Mouse (Mus musculus): ENCODE data around the gene Dab2. TPM values are rescaled to one million over a fixed set of nuclear protein-coding genes. Genes with fewer than 3 reads are reported as not detected.

The Dab2 gene
- total and polyA plus RNA-seq, 2 experiments: 7.9 to 8.1 TPM

- H3K27ac ChIP-seq (replicated peaks; ENCODE audit: insufficient read depth, low read depth, low read length): no peak overlapping the region
- no peak overlapping the region for H3K9ac ChIP-seq (ENCODE audit: low read depth, low read length)
- DNase-seq (ENCODE audit: extremely low read depth, low read depth, low spot score): peak; percentile 47
- no peak for TF ChIP-seq POLR2A (IDR thresholded peaks at IDR 0.05; ENCODE audit: extremely low read depth, insufficient read depth, low read length)
- TF ChIP-seq CTCF (IDR thresholded peaks at IDR 0.05; ENCODE audit: low read depth, low read length): no peak
- H3K27me3 ChIP-seq (ENCODE audit: control insufficient read depth, insufficient read depth, low read length): no peaks in the 10 kb centered on the region
- 87% methylated on average over 6 of the region's 6 CpGs for WGBS
- H3K36me3 ChIP-seq (ENCODE audit: control insufficient read depth, insufficient read depth, low read length): no peaks in the 10 kb centered on the region
- H3K4me1 ChIP-seq (ENCODE audit: control insufficient read depth, insufficient read depth, low read length): no peaks in the 10 kb centered on the region
- no peak overlapping the region for H3K4me3 ChIP-seq (ENCODE audit: insufficient read depth, low read depth, low read length)
- no peaks in the 10 kb centered on the region for H3K79me2 ChIP-seq (ENCODE audit: control insufficient read depth, insufficient read depth, low read length)
Observed at GRCm38 (mm10) chr15:6341427-6341826, 41.8 kb downstream of the Dab2 start.

- no peak for DNase-seq (ENCODE audit: extremely low read depth, low read depth, low spot score)
Observed at GRCm38 (mm10) chr15:6353901-6354300, 54.3 kb downstream of the Dab2 start.

GRCm38 (mm10) chr15:6359859-6360258, 60.3 kb downstream of the Dab2 start:
- no peak overlapping the region for H3K4me3 ChIP-seq (ENCODE audit: insufficient read depth, low read depth, low read length)
- H3K27ac ChIP-seq (replicated peaks; ENCODE audit: insufficient read depth, low read depth, low read length): no peak overlapping the region
- H3K79me2 ChIP-seq (ENCODE audit: control insufficient read depth, insufficient read depth, low read length): no peaks in the 10 kb centered on the region
- H3K36me3 ChIP-seq (ENCODE audit: control insufficient read depth, insufficient read depth, low read length): no peaks in the 10 kb centered on the region
- DNase-seq (ENCODE audit: extremely low read depth, low read depth, low spot score): no peak
- 85% methylated on average over 2 of the region's 2 CpGs for WGBS
- no peak for TF ChIP-seq POLR2A (IDR thresholded peaks at IDR 0.05; ENCODE audit: extremely low read depth, insufficient read depth, low read length)
- TF ChIP-seq CTCF (IDR thresholded peaks at IDR 0.05; ENCODE audit: low read depth, low read length): no peak
- H3K4me1 ChIP-seq (ENCODE audit: control insufficient read depth, insufficient read depth, low read length): no peaks in the 10 kb centered on the region
- no peak overlapping the region for H3K9ac ChIP-seq (ENCODE audit: low read depth, low read length)
- H3K27me3 ChIP-seq (ENCODE audit: control insufficient read depth, insufficient read depth, low read length): no peaks in the 10 kb centered on the region

More at GRCm38 (mm10) chr15:6353901-6354300, 54.3 kb downstream of the Dab2 start:
- no peak overlapping the region for H3K9ac ChIP-seq (ENCODE audit: low read depth, low read length)
- H3K79me2 ChIP-seq (ENCODE audit: control insufficient read depth, insufficient read depth, low read length): no peaks in the 10 kb centered on the region
- no peaks in the 10 kb centered on the region for H3K27me3 ChIP-seq (ENCODE audit: control insufficient read depth, insufficient read depth, low read length)
- H3K4me1 ChIP-seq (ENCODE audit: control insufficient read depth, insufficient read depth, low read length): no peaks in the 10 kb centered on the region
- 89% methylated on average over 3 of the region's 3 CpGs for WGBS
- no peaks in the 10 kb centered on the region for H3K36me3 ChIP-seq (ENCODE audit: control insufficient read depth, insufficient read depth, low read length)
- H3K4me3 ChIP-seq (ENCODE audit: insufficient read depth, low read depth, low read length): no peak overlapping the region
- TF ChIP-seq CTCF (IDR thresholded peaks at IDR 0.05; ENCODE audit: low read depth, low read length): no peak
- no peak for TF ChIP-seq POLR2A (IDR thresholded peaks at IDR 0.05; ENCODE audit: extremely low read depth, insufficient read depth, low read length)
- H3K27ac ChIP-seq (replicated peaks; ENCODE audit: insufficient read depth, low read depth, low read length): no peak overlapping the region

- no peaks in the 10 kb centered on the region for H3K4me1 ChIP-seq (ENCODE audit: control insufficient read depth, insufficient read depth, low read length)
- H3K27me3 ChIP-seq (ENCODE audit: control insufficient read depth, insufficient read depth, low read length): no peaks in the 10 kb centered on the region
- no peaks in the 10 kb centered on the region for H3K79me2 ChIP-seq (ENCODE audit: control insufficient read depth, insufficient read depth, low read length)
- no peak overlapping the region for H3K9ac ChIP-seq (ENCODE audit: low read depth, low read length)
- H3K27ac ChIP-seq (replicated peaks; ENCODE audit: insufficient read depth, low read depth, low read length): no peak overlapping the region
- 58% methylated on average over 1 of the region's 1 CpGs for WGBS
- no peak for TF ChIP-seq CTCF (IDR thresholded peaks at IDR 0.05; ENCODE audit: low read depth, low read length)
- no peak for TF ChIP-seq POLR2A (IDR thresholded peaks at IDR 0.05; ENCODE audit: extremely low read depth, insufficient read depth, low read length)
- DNase-seq (ENCODE audit: extremely low read depth, low read depth, low spot score): no peak
- no peaks in the 10 kb centered on the region for H3K36me3 ChIP-seq (ENCODE audit: control insufficient read depth, insufficient read depth, low read length)
- H3K4me3 ChIP-seq (ENCODE audit: insufficient read depth, low read depth, low read length): no peak overlapping the region
Observed at GRCm38 (mm10) chr15:6369974-6370373, 70.4 kb downstream of the Dab2 start.

- DNase-seq (ENCODE audit: extremely low read depth, low read depth, low spot score): no peak
- Histone ChIP-seq H3K4me3 (ENCODE audit: insufficient read depth, low read depth, low read length) (no peak overlapping the region), H3K4me1 (ENCODE audit: control insufficient read depth, insufficient read depth, low read length) (no peaks in the 10 kb centered on the region), H3K27me3 (ENCODE audit: control insufficient read depth, insufficient read depth, low read length) (no peaks in the 10 kb centered on the region), H3K79me2 (ENCODE audit: control insufficient read depth, insufficient read depth, low read length) (no peaks in the 10 kb centered on the region), H3K27ac (replicated peaks; ENCODE audit: insufficient read depth, low read depth, low read length) (no peak overlapping the region), H3K36me3 (ENCODE audit: control insufficient read depth, insufficient read depth, low read length) (no peaks in the 10 kb centered on the region), H3K9ac (ENCODE audit: low read depth, low read length) (no peak overlapping the region)
- 90% methylated on average over 2 of the region's 2 CpGs for WGBS
- no peak for TF ChIP-seq CTCF (IDR thresholded peaks at IDR 0.05; ENCODE audit: low read depth, low read length)
- no peak for TF ChIP-seq POLR2A (IDR thresholded peaks at IDR 0.05; ENCODE audit: extremely low read depth, insufficient read depth, low read length)
Observed at GRCm38 (mm10) chr15:6371486-6371885, 71.9 kb downstream of the Dab2 start.

GRCm38 (mm10) chr15:6375016-6375415, 75.4 kb downstream of the Dab2 start:
- H3K9ac ChIP-seq (ENCODE audit: low read depth, low read length): no peak overlapping the region
- no peak overlapping the region for H3K4me3 ChIP-seq (ENCODE audit: insufficient read depth, low read depth, low read length)
- H3K27ac ChIP-seq (replicated peaks; ENCODE audit: insufficient read depth, low read depth, low read length): no peak overlapping the region
- no peak for TF ChIP-seq POLR2A (IDR thresholded peaks at IDR 0.05; ENCODE audit: extremely low read depth, insufficient read depth, low read length)
- no peak for TF ChIP-seq CTCF (IDR thresholded peaks at IDR 0.05; ENCODE audit: low read depth, low read length)
- H3K79me2 ChIP-seq (ENCODE audit: control insufficient read depth, insufficient read depth, low read length): no peaks in the 10 kb centered on the region
- H3K36me3 ChIP-seq (ENCODE audit: control insufficient read depth, insufficient read depth, low read length): no peaks in the 10 kb centered on the region
- H3K4me1 ChIP-seq (ENCODE audit: control insufficient read depth, insufficient read depth, low read length): no peaks in the 10 kb centered on the region
- DNase-seq (ENCODE audit: extremely low read depth, low read depth, low spot score): peak; percentile 75
- H3K27me3 ChIP-seq (ENCODE audit: control insufficient read depth, insufficient read depth, low read length): no peaks in the 10 kb centered on the region
- WGBS: 46% methylated on average over 13 of the region's 13 CpGs

All from liver, adult 2 months (tissue).